Mouse (Mus musculus): ENCODE results near the gene Tmco4. TPM values are rescaled to one million over a fixed set of nuclear protein-coding genes. Genes with fewer than 3 reads are reported as not detected.

Gene Tmco4
- polyA plus RNA-seq, 2 experiments, result 1.2 to 2.1 TPM

DNA sequence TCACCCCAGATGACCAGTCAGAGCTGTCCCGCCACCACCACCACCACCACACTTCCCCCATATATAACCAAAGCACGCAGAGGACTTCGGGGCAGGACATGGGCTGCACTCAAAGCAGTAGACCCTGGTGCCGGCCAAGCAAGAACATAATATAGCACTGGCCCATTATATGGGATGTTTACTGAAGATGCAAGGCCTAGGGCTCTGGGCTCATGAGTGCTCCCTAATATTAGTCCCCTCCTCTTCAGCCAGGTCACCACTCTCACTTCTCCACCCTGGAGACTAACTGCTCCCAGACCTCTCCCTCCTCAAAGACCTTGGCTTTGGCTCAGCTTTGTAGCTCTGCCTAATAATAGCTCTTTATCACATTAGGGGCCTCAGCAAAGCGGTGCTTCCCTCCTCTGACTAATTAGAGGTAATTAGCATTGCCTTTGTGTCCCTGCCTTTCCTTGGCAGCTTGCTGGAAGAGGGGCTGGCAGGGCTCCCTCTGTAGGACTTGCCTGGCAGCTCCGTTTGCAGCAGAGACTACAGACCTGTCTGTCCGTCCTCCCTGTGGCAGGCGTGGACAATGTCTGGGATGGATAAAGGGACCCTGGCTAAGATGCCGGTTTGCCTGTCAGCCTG, 81.7 kb downstream of the Tmco4 start:
- no peak overlapping the region for H3K9ac ChIP-seq (replicated peaks)
- H3K9me3 ChIP-seq (ENCODE audit: control insufficient read depth, low read length), result no peaks in the 10 kb centered on the region
- no peak for DNase-seq (ENCODE audit: low read depth in 3 of 3, low spot score in 3 of 3)
- H3K27me3 ChIP-seq (ENCODE audit: control insufficient read depth, insufficient read depth, low read length), result no peaks in the 10 kb centered on the region
- no peak overlapping the region for H3K27ac ChIP-seq
- no peak for ATAC-seq (ENCODE audit: insufficient read depth)
- no peak overlapping the region for H3K4me3 ChIP-seq (ENCODE audit: insufficient read depth in 1 of 2, low read depth in 2 of 2, low read length in 2 of 2)
- H3K4me1 ChIP-seq (replicated peaks; ENCODE audit: control insufficient read depth in 2 of 2, insufficient read depth in 2 of 2, low read length in 1 of 2), result no peaks in the 10 kb centered on the region
- TF ChIP-seq EP300 (IDR thresholded peaks at IDR 0.05; ENCODE audit: low read depth), result no peak
- no peak for TF ChIP-seq CTCF (IDR thresholded peaks at IDR 0.05; ENCODE audit: low read depth)
- no peak overlapping the region for H3K4me2 ChIP-seq (ENCODE audit: low read depth)
- H3K36me3 ChIP-seq (replicated peaks; ENCODE audit: control insufficient read depth, insufficient read depth, low read depth), result no peaks in the 10 kb centered on the region
- WGBS (ENCODE audit: insufficient replicate concordance), result 43% methylated on average over 9 of the region's 9 CpGs

DNA sequence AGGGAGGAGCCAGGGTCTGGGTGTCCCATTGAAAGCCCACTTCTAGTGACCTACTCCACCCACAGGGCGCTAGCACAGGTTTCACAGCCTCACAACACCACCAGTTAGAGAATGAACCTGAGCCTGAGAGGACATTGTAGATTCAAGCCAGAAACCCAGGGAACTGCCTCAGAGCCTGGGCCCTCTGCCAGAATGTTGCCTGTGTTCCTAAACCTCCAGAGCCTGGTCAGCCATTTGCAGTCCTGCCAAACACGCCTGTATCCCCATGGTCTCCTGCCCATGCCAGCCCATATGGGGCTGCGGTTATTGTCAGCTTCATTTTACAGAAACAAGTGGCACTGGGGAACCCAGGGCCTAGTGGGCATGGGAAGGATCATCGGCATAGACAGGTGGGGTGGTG, 82.6 kb downstream of the Tmco4 start:
- Histone ChIP-seq H3K27me3 (ENCODE audit: control insufficient read depth, insufficient read depth, low read length) (no peaks in the 10 kb centered on the region), H3K9ac (replicated peaks) (no peak overlapping the region), H3K4me3 (ENCODE audit: insufficient read depth in 1 of 2, low read depth in 2 of 2, low read length in 2 of 2) (no peak overlapping the region), H3K4me2 (ENCODE audit: low read depth) (no peak overlapping the region), H3K4me1 (replicated peaks; ENCODE audit: control insufficient read depth in 2 of 2, insufficient read depth in 2 of 2, low read length in 1 of 2) (no peaks in the 10 kb centered on the region), H3K27ac (no peak overlapping the region), H3K9me3 (ENCODE audit: control insufficient read depth, low read length) (no peaks in the 10 kb centered on the region), H3K36me3 (replicated peaks; ENCODE audit: control insufficient read depth, insufficient read depth, low read depth) (no peaks in the 10 kb centered on the region)
- no peak for DNase-seq (ENCODE audit: low read depth in 3 of 3, low spot score in 3 of 3)
- no peak for ATAC-seq (ENCODE audit: insufficient read depth)
- TF ChIP-seq EP300 (IDR thresholded peaks at IDR 0.05; ENCODE audit: low read depth) (no peak), CTCF (IDR thresholded peaks at IDR 0.05; ENCODE audit: low read depth) (no peak)
- WGBS (ENCODE audit: insufficient replicate concordance), result 59% methylated on average over 4 of the region's 4 CpGs

DNA sequence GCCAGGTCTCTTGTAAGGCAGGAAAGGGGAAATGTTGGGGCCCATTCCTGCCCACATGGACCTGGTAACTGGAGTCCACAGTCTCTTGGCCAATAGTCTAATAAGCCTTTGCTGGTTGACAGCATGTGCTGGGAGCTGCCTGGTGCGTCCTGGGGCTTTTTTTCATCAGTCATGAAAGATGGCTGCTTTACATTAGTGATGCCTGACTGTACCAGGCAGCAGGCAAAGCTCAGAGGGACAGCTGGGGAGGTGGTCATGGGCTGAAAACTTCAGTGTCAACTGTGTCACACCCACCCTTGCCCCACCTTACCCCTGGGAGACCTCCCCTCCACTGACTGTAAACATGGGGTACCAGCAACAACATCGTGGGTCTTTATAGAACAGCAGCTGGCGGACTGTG, 83.1 kb downstream of the Tmco4 start:
- Histone ChIP-seq H3K4me1 (replicated peaks; ENCODE audit: control insufficient read depth in 2 of 2, insufficient read depth in 2 of 2, low read length in 1 of 2) (no peaks in the 10 kb centered on the region), H3K27ac (no peak overlapping the region), H3K9me3 (ENCODE audit: control insufficient read depth, low read length) (no peaks in the 10 kb centered on the region), H3K9ac (replicated peaks) (no peak overlapping the region), H3K4me3 (ENCODE audit: insufficient read depth in 1 of 2, low read depth in 2 of 2, low read length in 2 of 2) (no peak overlapping the region), H3K36me3 (replicated peaks; ENCODE audit: control insufficient read depth, insufficient read depth, low read depth) (no peaks in the 10 kb centered on the region), H3K27me3 (ENCODE audit: control insufficient read depth, insufficient read depth, low read length) (no peaks in the 10 kb centered on the region), H3K4me2 (ENCODE audit: low read depth) (no peak overlapping the region)
- DNase-seq (ENCODE audit: low read depth in 3 of 3, low spot score in 3 of 3) (no peak), ATAC-seq (ENCODE audit: insufficient read depth) (no peak)
- no peak for TF ChIP-seq EP300 (IDR thresholded peaks at IDR 0.05; ENCODE audit: low read depth)
- no peak for TF ChIP-seq CTCF (IDR thresholded peaks at IDR 0.05; ENCODE audit: low read depth)
- 56% methylated on average over 3 of the region's 3 CpGs for WGBS (ENCODE audit: insufficient replicate concordance)

DNA sequence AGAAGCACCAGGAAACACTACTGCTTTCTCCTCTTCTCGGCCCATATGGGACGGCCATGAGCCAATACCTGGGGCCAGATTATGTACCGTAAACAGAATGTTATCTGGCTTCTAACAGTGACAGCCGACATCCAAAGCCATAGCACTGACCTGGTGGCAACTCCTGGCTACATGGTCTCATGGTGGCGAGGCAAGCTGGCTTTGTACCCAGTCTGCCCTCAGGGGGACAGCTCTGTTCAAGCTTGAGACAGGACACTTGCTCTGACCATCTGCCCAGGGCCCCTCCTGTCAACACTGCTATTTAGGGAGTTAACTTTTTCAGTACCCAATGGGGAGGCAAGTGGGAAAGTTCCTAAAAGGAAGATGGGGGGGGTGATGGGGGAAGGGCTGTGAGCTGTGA, 84.6 kb downstream of the Tmco4 start:
- ATAC-seq (ENCODE audit: insufficient read depth) (no peak), DNase-seq (ENCODE audit: low read depth in 3 of 3, low spot score in 3 of 3) (no peak)
- H3K36me3 ChIP-seq (replicated peaks; ENCODE audit: control insufficient read depth, insufficient read depth, low read depth), result no peaks in the 10 kb centered on the region
- H3K27me3 ChIP-seq (ENCODE audit: control insufficient read depth, insufficient read depth, low read length), result no peaks in the 10 kb centered on the region
- no peaks in the 10 kb centered on the region for H3K9me3 ChIP-seq (ENCODE audit: control insufficient read depth, low read length)
- no peak overlapping the region for H3K27ac ChIP-seq
- no peaks in the 10 kb centered on the region for H3K4me1 ChIP-seq (replicated peaks; ENCODE audit: control insufficient read depth in 2 of 2, insufficient read depth in 2 of 2, low read length in 1 of 2)
- TF ChIP-seq CTCF (IDR thresholded peaks at IDR 0.05; ENCODE audit: low read depth) (no peak), EP300 (IDR thresholded peaks at IDR 0.05; ENCODE audit: low read depth) (no peak)
- H3K4me3 ChIP-seq (ENCODE audit: insufficient read depth in 1 of 2, low read depth in 2 of 2, low read length in 2 of 2), result no peak overlapping the region
- H3K9ac ChIP-seq (replicated peaks), result no peak overlapping the region
- H3K4me2 ChIP-seq (ENCODE audit: low read depth), result no peak overlapping the region
- 55% methylated on average over 5 of the region's 5 CpGs for WGBS (ENCODE audit: insufficient replicate concordance)

DNA sequence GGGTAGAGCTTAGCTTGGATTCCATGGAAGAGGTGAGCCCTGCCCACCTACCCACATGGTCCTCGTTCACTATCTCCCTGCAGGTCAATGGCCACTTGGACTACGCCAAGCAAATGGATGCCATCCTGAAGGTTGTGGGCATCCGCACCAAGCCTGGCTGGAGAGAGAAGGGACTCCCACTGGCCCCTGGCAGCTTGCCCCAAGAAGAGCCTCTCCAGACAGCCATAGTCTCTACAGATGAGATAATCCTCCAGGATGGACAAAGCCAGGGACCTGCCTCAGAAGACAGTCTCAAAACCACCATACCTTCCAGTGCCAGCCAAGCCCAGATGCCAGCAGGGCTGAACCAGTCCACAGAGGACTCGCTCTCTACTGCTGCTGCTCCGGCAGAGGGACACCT, 85.3 kb downstream of the Tmco4 start:
- Histone ChIP-seq H3K36me3 (replicated peaks; ENCODE audit: control insufficient read depth, insufficient read depth, low read depth) (no peaks in the 10 kb centered on the region), H3K4me2 (ENCODE audit: low read depth) (no peak overlapping the region), H3K9ac (replicated peaks) (no peak overlapping the region), H3K4me3 (ENCODE audit: insufficient read depth in 1 of 2, low read depth in 2 of 2, low read length in 2 of 2) (no peak overlapping the region), H3K9me3 (ENCODE audit: control insufficient read depth, low read length) (no peaks in the 10 kb centered on the region), H3K27me3 (ENCODE audit: control insufficient read depth, insufficient read depth, low read length) (no peaks in the 10 kb centered on the region), H3K4me1 (replicated peaks; ENCODE audit: control insufficient read depth in 2 of 2, insufficient read depth in 2 of 2, low read length in 1 of 2) (no peaks in the 10 kb centered on the region), H3K27ac (no peak overlapping the region)
- ATAC-seq (ENCODE audit: insufficient read depth) (no peak), DNase-seq (ENCODE audit: low read depth in 3 of 3, low spot score in 3 of 3) (no peak)
- WGBS (ENCODE audit: insufficient replicate concordance), result 66% methylated on average over 5 of the region's 5 CpGs
- TF ChIP-seq CTCF (IDR thresholded peaks at IDR 0.05; ENCODE audit: low read depth), result no peak
- TF ChIP-seq EP300 (IDR thresholded peaks at IDR 0.05; ENCODE audit: low read depth), result no peak
